Mouse (Mus musculus) heart, embryonic 11.5 days (tissue): ENCODE measurements at regions not wholly inside any gene's neighbourhood (a gene's known extent, or its start where the extent isn't known, plus 50 kb on each side); places are given as distances from the start of the nearest gene placed in this dataset.

Source experiments
- ATAC-seq: fragments of 200-750 bp; cut with Nextera tagmentation; replicated peaks from 2 replicates; pipeline ENCODE4 v1.8.0; 2017; ENCODE audit warnings: moderate library complexity; ENCODE audit not compliant: insufficient number of reproducible peaks, low FRiP score, low TSS enrichment
- H3K27ac ChIP-seq: fragments of 300-500 bp; sonication (generic); 2 replicates; pipeline ENCODE4 v1.5.1; 2014; ENCODE audit warnings: mild to moderate bottlenecking, low read depth, low read length
- H3K27me3 ChIP-seq: fragments of 300-500 bp; sonication (generic); 2 replicates; pipeline ENCODE4 v1.6.1; 2014; ENCODE audit warnings: mild to moderate bottlenecking, low read length, mixed read lengths; ENCODE audit not compliant: control insufficient read depth, insufficient read depth
- H3K36me3 ChIP-seq: fragments of 300-500 bp; sonication (generic); 2 replicates; pipeline ENCODE4 v1.6.1; 2014; ENCODE audit warnings: mild to moderate bottlenecking, low read length, moderate library complexity, mixed read lengths; ENCODE audit not compliant: control insufficient read depth, insufficient read depth
- H3K4me1 ChIP-seq: fragments of 300-500 bp; sonication (generic); 2 replicates; pipeline ENCODE4 v1.6.1; 2014; ENCODE audit warnings: low read length; ENCODE audit not compliant: control insufficient read depth, insufficient read depth
- H3K4me2 ChIP-seq: fragments of 300-500 bp; sonication (generic); 2 replicates; pipeline ENCODE4 v1.6.1; 2014; ENCODE audit warnings: mild to moderate bottlenecking, moderate library complexity
- H3K4me3 ChIP-seq: fragments of 300-500 bp; sonication (generic); 2 replicates; pipeline ENCODE4 v1.5.1; 2014; ENCODE audit warnings: low read depth, low read length
- H3K9ac ChIP-seq: fragments of 300-500 bp; sonication (generic); 2 replicates; pipeline ENCODE4 v1.6.1; 2014; ENCODE audit warnings: mild to moderate bottlenecking, low read depth, low read length, moderate library complexity
- H3K9me3 ChIP-seq: fragments of 300-500 bp; sonication (generic); replicated peaks from 2 replicates; pipeline ENCODE4 v1.6.1; 2016; ENCODE audit warnings: low read length; ENCODE audit not compliant: control insufficient read depth
- WGBS: fragments of 180-500 bp; shearing (Covaris S2); extraction: QIAGEN DNeasy Blood & Tissue Kit; methylation state at CpG from one replicate; pipeline ENCODE4 v1.1.7; 2014; ENCODE audit not compliant: insufficient replicate concordance; 5-methylcytosine and 5-hydroxymethylcytosine counted together

GRCm38 (mm10) chr10:115025950-115026349, 158.9 kb downstream of the Tph2 start:
- 72% methylated on average over 2 of the region's 2 CpGs for WGBS
- Histone ChIP-seq H3K4me2 (no peak overlapping the region), H3K4me1 (no peaks in the 10 kb centered on the region), H3K27me3 (no peaks in the 10 kb centered on the region), H3K36me3 (no peaks in the 10 kb centered on the region), H3K4me3 (no peak overlapping the region), H3K9me3 (no peaks in the 10 kb centered on the region), H3K9ac (no peak overlapping the region), H3K27ac (no peak overlapping the region)
- ATAC-seq = no peak

- H3K9me3 ChIP-seq = no peaks in the 10 kb centered on the region
- no peaks in the 10 kb centered on the region for H3K4me1 ChIP-seq
- no peak for ATAC-seq
- WGBS = 63% methylated on average over 9 of the region's 9 CpGs
- no peak overlapping the region for H3K9ac ChIP-seq
- no peak overlapping the region for H3K4me2 ChIP-seq
- H3K4me3 ChIP-seq = no peak overlapping the region
- H3K27ac ChIP-seq = no peak overlapping the region
- no peaks in the 10 kb centered on the region for H3K27me3 ChIP-seq
- H3K36me3 ChIP-seq = no peaks in the 10 kb centered on the region
Measured at GRCm38 (mm10) chr10:115019443-115019842, 165.4 kb downstream of the Tph2 start.

GRCm38 (mm10) chr10:115013491-115014001, 171.3 kb downstream of the Tph2 start:
- H3K27ac ChIP-seq = no peak overlapping the region
- WGBS = 32% methylated on average over 11 of the region's 11 CpGs
- H3K27me3 ChIP-seq = no peaks in the 10 kb centered on the region
- peak overlapping the region; percentile 11 for H3K4me2 ChIP-seq
- ATAC-seq = no peak
- no peak overlapping the region for H3K9ac ChIP-seq
- H3K9me3 ChIP-seq = no peaks in the 10 kb centered on the region
- H3K36me3 ChIP-seq = no peaks in the 10 kb centered on the region
- no peak overlapping the region for H3K4me3 ChIP-seq
- no peaks in the 10 kb centered on the region for H3K4me1 ChIP-seq

DNA sequence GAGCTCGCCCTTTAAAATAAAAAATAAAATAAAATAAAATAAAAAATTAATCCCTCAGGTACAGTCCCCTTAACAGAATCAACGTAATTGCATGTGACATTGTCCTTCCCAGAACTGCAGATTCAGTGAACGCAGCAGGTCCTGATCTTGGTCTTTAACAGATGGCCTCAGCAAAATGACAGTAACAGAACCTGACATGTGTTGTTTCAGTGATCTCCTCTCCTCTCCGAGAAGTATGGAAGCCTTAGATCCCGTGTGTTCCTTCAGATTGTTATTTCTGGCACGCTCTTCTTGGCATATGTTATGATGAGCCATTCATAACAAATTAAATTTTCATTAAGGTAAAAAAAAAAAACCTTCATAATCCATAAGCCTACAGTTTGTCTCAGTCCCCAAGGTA, 171.9 kb downstream of the Tph2 start:
- ATAC-seq = no peak
- Histone ChIP-seq H3K36me3 (no peaks in the 10 kb centered on the region), H3K9me3 (no peaks in the 10 kb centered on the region), H3K4me1 (no peaks in the 10 kb centered on the region), H3K27me3 (no peaks in the 10 kb centered on the region), H3K4me2 (no peak overlapping the region), H3K9ac (no peak overlapping the region), H3K4me3 (no peak overlapping the region), H3K27ac (no peak overlapping the region)
- WGBS = 68% methylated on average over 6 of the region's 6 CpGs

DNA sequence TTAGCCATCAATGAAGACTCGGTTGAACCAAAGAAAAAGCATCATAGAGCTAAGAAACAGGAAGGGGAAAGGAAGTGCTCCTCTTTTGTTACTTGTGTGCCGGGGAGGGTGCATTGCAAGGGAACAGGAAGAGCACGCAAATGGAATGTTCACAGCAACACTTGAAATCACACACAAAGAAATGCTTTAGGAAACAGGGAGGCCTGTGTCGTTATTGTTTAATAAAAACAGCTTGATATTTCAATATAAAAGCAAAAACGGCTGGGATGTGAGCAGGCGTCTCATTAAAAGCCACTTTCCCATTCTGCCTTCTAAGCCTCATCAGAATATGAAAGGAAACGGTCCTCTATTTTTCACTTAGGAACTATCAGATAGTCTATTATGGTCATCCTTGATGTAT, 172.5 kb downstream of the Tph2 start:
- Histone ChIP-seq H3K9ac (no peak overlapping the region), H3K27ac (no peak overlapping the region), H3K27me3 (no peaks in the 10 kb centered on the region), H3K36me3 (no peaks in the 10 kb centered on the region), H3K4me3 (no peak overlapping the region), H3K4me1 (no peaks in the 10 kb centered on the region), H3K4me2 (no peak overlapping the region), H3K9me3 (no peaks in the 10 kb centered on the region)
- ATAC-seq = no peak
- WGBS = 67% methylated on average over 7 of the region's 7 CpGs

- H3K4me1 ChIP-seq = no peaks in the 10 kb centered on the region
- ATAC-seq = no peak
- 85% methylated on average over 3 of the region's 3 CpGs for WGBS
- no peaks in the 10 kb centered on the region for H3K9me3 ChIP-seq
- no peak overlapping the region for H3K9ac ChIP-seq
- no peak overlapping the region for H3K4me3 ChIP-seq
- H3K36me3 ChIP-seq = no peaks in the 10 kb centered on the region
- no peak overlapping the region for H3K27ac ChIP-seq
- no peaks in the 10 kb centered on the region for H3K27me3 ChIP-seq
- no peak overlapping the region for H3K4me2 ChIP-seq
Measured at GRCm38 (mm10) chr10:115011911-115012310, 172.9 kb downstream of the Tph2 start.

- Histone ChIP-seq H3K27ac (no peak overlapping the region), H3K27me3 (no peaks in the 10 kb centered on the region), H3K4me3 (no peak overlapping the region), H3K4me2 (no peak overlapping the region), H3K9me3 (no peaks in the 10 kb centered on the region), H3K4me1 (no peaks in the 10 kb centered on the region), H3K36me3 (no peaks in the 10 kb centered on the region), H3K9ac (no peak overlapping the region)
- no peak for ATAC-seq
- 61% methylated on average over 3 of the region's 3 CpGs for WGBS
Measured at GRCm38 (mm10) chr10:114996400-114996799, 188.4 kb downstream of the Tph2 start.

DNA sequence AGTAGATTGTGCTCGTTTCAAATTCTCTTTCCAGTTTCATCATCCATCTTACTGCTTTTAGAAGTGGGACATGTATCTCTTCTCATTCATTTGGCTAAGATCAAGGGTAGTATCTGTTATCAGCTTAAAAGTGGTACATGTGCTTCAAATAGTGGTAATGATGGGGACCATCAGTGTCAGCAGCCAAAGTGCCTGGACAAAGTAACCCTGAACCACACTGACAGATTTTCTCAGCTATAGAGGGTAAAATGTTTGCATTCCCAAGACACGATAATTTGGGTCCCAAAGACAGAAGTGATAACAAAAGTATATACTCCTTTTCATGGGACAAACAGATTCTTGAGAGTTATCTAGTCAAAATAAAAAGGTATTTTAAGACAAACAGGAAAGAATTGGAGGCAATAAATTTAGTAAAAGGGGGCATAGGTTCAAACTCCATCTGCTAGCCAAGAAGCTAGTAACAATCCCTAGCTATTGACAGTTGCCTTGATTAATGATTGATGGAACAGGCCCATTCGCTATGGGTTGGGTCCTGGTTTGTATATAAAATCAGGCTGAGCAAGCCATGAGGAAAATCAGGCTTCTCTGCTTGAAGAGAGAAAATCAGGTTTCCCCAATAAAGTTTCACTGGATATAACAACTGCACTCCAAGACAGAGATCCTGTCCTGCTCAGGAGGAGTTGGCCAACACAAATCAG, 189.5 kb downstream of the Tph2 start:
- H3K4me1 ChIP-seq = no peaks in the 10 kb centered on the region
- H3K9me3 ChIP-seq = no peaks in the 10 kb centered on the region
- H3K36me3 ChIP-seq = no peaks in the 10 kb centered on the region
- no peak overlapping the region for H3K9ac ChIP-seq
- H3K4me2 ChIP-seq = no peak overlapping the region
- no peak overlapping the region for H3K27ac ChIP-seq
- ATAC-seq = no peak
- H3K27me3 ChIP-seq = no peaks in the 10 kb centered on the region
- 52% methylated on average over 3 of the region's 3 CpGs for WGBS
- no peak overlapping the region for H3K4me3 ChIP-seq
